In the genomic region with DNA sequence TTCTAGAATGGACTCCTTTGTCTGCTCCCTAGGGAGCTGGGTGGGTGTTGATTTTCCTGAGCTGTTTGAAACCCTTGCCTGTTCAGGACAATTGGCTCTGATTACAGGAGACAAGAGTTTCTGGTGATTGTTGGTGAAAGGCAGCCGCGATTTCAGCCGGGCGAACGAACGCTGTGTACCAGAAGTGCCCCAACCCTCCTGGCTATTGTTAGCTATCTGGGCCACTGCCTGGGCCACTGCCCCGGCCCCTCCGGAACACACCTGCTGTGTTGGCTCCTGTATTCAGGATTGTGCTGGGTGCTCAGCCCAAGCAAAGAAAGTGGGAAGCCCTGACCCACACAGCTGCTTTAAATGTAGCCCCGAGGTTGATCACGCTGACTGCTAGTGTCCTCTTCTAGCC, we compare ENCODE assay signal across 29 mouse cellular contexts. TPM values are rescaled to one million over a fixed set of nuclear protein-coding genes. Genes with fewer than 3 reads are reported as not detected.
A peak's percentile ranks its signal among the peaks of the same experiment; 100 is the strongest.
DNase-seq lines count a peak whose midpoint lies in the region; ATAC-seq and TF ChIP-seq lines count a peak whose summit lies in the region.
"Had no signal": no experiment of that assay in that cellular context is flagged by ENCODE, and none has a peak within 500 bp of the region (broad histone marks: within the 10 kb centered on the region; RNA-seq: fewer than 3 reads in every experiment).

No protein-coding gene starts in this region.

- H3K4me1 ChIP-seq in heart, postnatal 0 days (ENCODE audit: control insufficient read depth, insufficient read depth): no peaks in the 10 kb centered on the region; the same call in 1 of the 2 replicates
- no peaks in the 10 kb centered on the region for H3K4me1 ChIP-seq in neural tube, embryonic 15.5 days
- no peaks in the 10 kb centered on the region for H3K4me1 ChIP-seq in kidney, adult 2 months (ENCODE audit: control insufficient read depth, insufficient read depth, low read length)
- H3K4me1 ChIP-seq: embryonic facial prominence, embryonic 12.5 days; midbrain, embryonic 15.5 days had no signal

- no peak overlapping the region for H3K9ac ChIP-seq in heart, postnatal 0 days (replicated peaks; ENCODE audit: low read depth, low read length)
- H3K9ac ChIP-seq in neural tube, embryonic 15.5 days (replicated peaks): no peak overlapping the region
- H3K9ac ChIP-seq: embryonic facial prominence, embryonic 12.5 days; hindbrain, embryonic 14.5 days; kidney, embryonic 15.5 days; liver, embryonic 15.5 days; lung, embryonic 14.5 days; midbrain, embryonic 15.5 days had no signal

- TF ChIP-seq EP300 in heart, postnatal 0 days (IDR thresholded peaks at IDR 0.05; ENCODE audit: low read depth): no peak

- intact Hi-C loops in gastrocnemius, adult 2 months (cut with DNase I): no loop called here
- intact Hi-C loops in heart, postnatal 10 days (cut with DNase I): no loop called here

- H3K4me3 ChIP-seq in gastrocnemius, adult 2 months: no peak overlapping the region
- H3K4me3 ChIP-seq in heart, postnatal 0 days (ENCODE audit: low read depth, low read length): no peak overlapping the region
- no peak overlapping the region for H3K4me3 ChIP-seq in neural tube, embryonic 15.5 days (replicated peaks)
- H3K4me3 ChIP-seq in kidney, adult 2 months (ENCODE audit: insufficient read depth, low read depth, low read length): no peak overlapping the region
- H3K4me3 ChIP-seq: embryonic facial prominence, embryonic 12.5 days; kidney, embryonic 15.5 days; liver, embryonic 15.5 days; midbrain, embryonic 10.5 days; midbrain, embryonic 15.5 days had no signal

- no peaks in the 10 kb centered on the region for H3K27me3 ChIP-seq in heart, postnatal 0 days (ENCODE audit: control insufficient read depth, insufficient read depth, low read length)
- no peaks in the 10 kb centered on the region for H3K27me3 ChIP-seq in neural tube, embryonic 15.5 days (replicated peaks)
- H3K27me3 ChIP-seq in kidney, adult 2 months (replicated peaks; ENCODE audit: control insufficient read depth, insufficient read depth, low read length): no peaks in the 10 kb centered on the region
- H3K27me3 ChIP-seq: embryonic facial prominence, embryonic 12.5 days; kidney, embryonic 15.5 days; liver, embryonic 15.5 days; midbrain, embryonic 15.5 days had no signal

- H3K27ac ChIP-seq in gastrocnemius, adult 2 months: peak overlapping the region; percentile 79
- peak overlapping the region; percentile 9; the same call in 1 of the 2 replicates for H3K27ac ChIP-seq in heart, postnatal 0 days (ENCODE audit: low read depth)
- H3K27ac ChIP-seq in neural tube, embryonic 15.5 days (replicated peaks): no peak overlapping the region
- H3K27ac ChIP-seq in kidney, adult 2 months (ENCODE audit: insufficient read depth, low read depth, low read length): no peak overlapping the region
- H3K27ac ChIP-seq: embryonic facial prominence, embryonic 12.5 days; hindbrain, embryonic 14.5 days; kidney, embryonic 15.5 days; liver, embryonic 15.5 days; midbrain, embryonic 10.5 days; midbrain, embryonic 15.5 days had no signal

- no peak for TF ChIP-seq CTCF in gastrocnemius, adult 2 months (IDR thresholded peaks at IDR 0.05)
- TF ChIP-seq CTCF in heart, postnatal 0 days (IDR thresholded peaks at IDR 0.05; ENCODE audit: low read depth): no peak
- no peak for TF ChIP-seq CTCF in kidney, adult 2 months (conservative IDR thresholded peaks at IDR 0.05; ENCODE audit: insufficient read depth, insufficient read length, low read depth, low read length)

- no peaks in the 10 kb centered on the region for H3K9me3 ChIP-seq in heart, postnatal 0 days (replicated peaks; ENCODE audit: control insufficient read depth, low read length)
- H3K9me3 ChIP-seq in neural tube, embryonic 15.5 days (replicated peaks): no peaks in the 10 kb centered on the region
- H3K9me3 ChIP-seq: embryonic facial prominence, embryonic 12.5 days; G1E; kidney, embryonic 15.5 days; liver, embryonic 15.5 days; midbrain, embryonic 10.5 days; midbrain, embryonic 15.5 days had no signal

- 45% methylated on average over 10 of the region's 10 CpGs for WGBS in heart, postnatal 0 days
- 79% methylated on average over 10 of the region's 10 CpGs for WGBS in neural tube, embryonic 15.5 days
- 78% methylated on average over 10 of the region's 10 CpGs for WGBS in kidney, adult 2 months

- H3K4me2 ChIP-seq in heart, postnatal 0 days (ENCODE audit: low read depth, low read length): no peak overlapping the region
- no peak overlapping the region for H3K4me2 ChIP-seq in neural tube, embryonic 15.5 days
- H3K4me2 ChIP-seq: embryonic facial prominence, embryonic 12.5 days; hindbrain, embryonic 14.5 days; kidney, embryonic 15.5 days; liver, embryonic 15.5 days; lung, embryonic 14.5 days; midbrain, embryonic 15.5 days had no signal

- H3K36me3 ChIP-seq in heart, postnatal 0 days (replicated peaks; ENCODE audit: control insufficient read depth, insufficient read depth, low read length): no peaks in the 10 kb centered on the region
- H3K36me3 ChIP-seq in neural tube, embryonic 15.5 days: no peaks in the 10 kb centered on the region
- no peaks in the 10 kb centered on the region for H3K36me3 ChIP-seq in kidney, adult 2 months (ENCODE audit: control insufficient read depth, insufficient read depth, low read length)
- H3K36me3 ChIP-seq: embryonic facial prominence, embryonic 12.5 days; G1E; kidney, embryonic 15.5 days; liver, embryonic 15.5 days; midbrain, embryonic 10.5 days; midbrain, embryonic 15.5 days had no signal

- no peak for ATAC-seq in heart, postnatal 0 days (ENCODE audit: insufficient read depth, low read depth)
- no peak for ATAC-seq in neural tube, embryonic 15.5 days (ENCODE audit: low FRiP score)
- ATAC-seq: forebrain, embryonic 14.5 days; midbrain, embryonic 15.5 days had no signal

- DNase-seq in gastrocnemius, adult 2 months: peak; percentile 32
- DNase-seq in gastrocnemius, postnatal 10 days: no peak
- peak; percentile 33 for DNase-seq in heart, adult 8-10 months (ENCODE audit: low spot score)
- no peak for DNase-seq in heart, postnatal 10 days
- no peak for DNase-seq in heart, postnatal 0 days (ENCODE audit: low spot score)
- peak; percentile 35 for DNase-seq in retina, postnatal 1 day
- DNase-seq in kidney, adult 2 months: no peak
- DNase-seq: adrenal gland, postnatal 10 days; cerebellum, adult 11-12 months; cerebellum, adult 9-11 months; embryo, embryonic 11 days; kidney, adult 11 months; kidney, postnatal 25 days; liver; lung, embryonic 14.5 days; thymus, postnatal 4 days had no signal

- TF ChIP-seq POLR2A in kidney, adult 2 months (IDR thresholded peaks at IDR 0.05; ENCODE audit: low read depth, low read length): no peak

RNA-seq across cellular contexts. Expression of a gene that starts 24.2 kb away (rescaled TPM):
- 100 to 1,000 TPM; 248 to 338 TPM for total RNA-seq in gastrocnemius, adult 2 months (2021)
- total RNA-seq in gastrocnemius, postnatal 10 days (2021): 100 to 1,000 TPM; 230 to 232 TPM
- total RNA-seq in heart, adult 8-10 months (2022): 100 to 1,000 TPM in 3 of 4 experiments, 10 to 100 TPM in 1; 99.8 to 126 (median 104) TPM
- 10 to 100 TPM; 78.0 to 86.7 TPM for total RNA-seq in heart, postnatal 10 days (2021)
- 26.5 and 33.5 TPM in 2 replicates for total RNA-seq in heart, postnatal 0 days (2014; rRNA removed; ENCODE audit: low replicate concordance)
- polyA plus RNA-seq in heart, postnatal 0 days (2015; fragmentation: Nextera tagmentation; extraction: Ambion mirVana): 12.2 and 12.7 TPM in 2 replicates
- polyA plus RNA-seq in neural tube, embryonic 15.5 days (2015; fragmentation: Nextera tagmentation; extraction: Ambion mirVana): 1.1 and 1.8 TPM in 2 replicates
- polyA plus RNA-seq in kidney, adult 2 months (2012; rRNA removed): 0.74 TPM in 1 of 2 replicates, not detected in the other
- total RNA-seq: G1E; hematopoietic stem cell, adult 5-6 weeks; megakaryocyte progenitor cell, adult 5-6 weeks; neutrophil, adult 5-6 weeks had no signal
- polyA plus RNA-seq: G1E; stomach, embryonic 14.5 days had no signal

Comparison
In these comparisons a context has a peak if more than half of its experiments do, and no peak if none do; other contexts are left out.
1. DNase-seq: peak in gastrocnemius, adult 2 months (single experiment), heart, adult 8-10 months (single experiment) and retina, postnatal 1 day (single experiment); none in gastrocnemius, postnatal 10 days (single experiment), heart, postnatal 10 days (0 of 2), heart, postnatal 0 days (single experiment) and kidney, adult 2 months (single experiment).
2. H3K27ac ChIP-seq: peak in gastrocnemius, adult 2 months (single experiment) and heart, postnatal 0 days (single experiment); none in neural tube, embryonic 15.5 days (single experiment) and kidney, adult 2 months (single experiment).